Mouse (Mus musculus): Measurements from ENCODE around the gene Smyd1.

Gene Smyd1

DNA sequence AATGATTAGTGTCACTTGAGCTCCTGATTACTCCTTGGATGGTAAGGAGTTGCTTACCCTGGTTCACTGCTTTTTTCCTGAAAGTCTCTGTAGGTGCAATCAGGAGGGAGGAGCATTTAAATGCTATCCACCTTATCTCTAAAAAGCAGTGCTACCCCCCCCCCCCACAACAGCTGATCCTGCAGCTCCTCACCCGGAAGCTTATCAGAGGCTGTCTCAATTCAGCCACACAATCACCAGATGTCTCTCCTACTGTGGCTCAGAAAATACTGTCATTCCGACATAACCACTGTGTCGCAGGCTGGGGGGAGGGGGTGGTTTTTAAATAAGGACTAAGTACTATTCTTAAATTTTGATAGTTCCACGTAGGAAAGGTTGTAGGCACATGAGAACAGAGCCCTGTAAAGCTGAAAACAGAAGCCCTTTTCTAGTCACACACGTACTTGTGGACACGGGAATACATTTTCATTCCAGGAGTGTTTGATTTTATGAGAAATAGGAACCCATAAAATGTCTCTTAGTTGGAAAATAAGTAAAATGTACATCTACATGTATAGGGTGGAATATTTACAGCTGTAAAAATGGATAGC, 61.9 kb downstream of the Smyd1 start:
- CTCF ChIA-PET = no interaction called here

DNA sequence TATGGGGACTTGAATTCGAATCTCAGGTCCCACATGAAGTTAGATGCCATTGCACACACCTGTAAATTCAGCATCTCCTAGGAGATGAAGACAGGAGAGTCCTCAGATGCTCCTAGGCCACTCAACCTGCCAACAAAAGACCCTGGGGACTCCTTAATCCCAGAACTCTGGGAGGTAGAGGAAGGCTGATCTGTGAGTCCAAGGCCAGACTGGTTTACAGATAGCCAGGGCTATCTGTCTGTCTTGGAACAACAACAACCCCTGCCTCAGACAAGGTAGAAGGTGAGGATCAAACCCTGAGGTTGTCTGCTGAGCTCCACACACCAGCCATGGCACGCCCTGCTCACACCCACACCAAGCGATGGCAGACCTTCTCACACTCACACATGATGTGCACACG, 62.9 kb downstream of the Smyd1 start:
- CTCF ChIA-PET = no interaction called here

DNA sequence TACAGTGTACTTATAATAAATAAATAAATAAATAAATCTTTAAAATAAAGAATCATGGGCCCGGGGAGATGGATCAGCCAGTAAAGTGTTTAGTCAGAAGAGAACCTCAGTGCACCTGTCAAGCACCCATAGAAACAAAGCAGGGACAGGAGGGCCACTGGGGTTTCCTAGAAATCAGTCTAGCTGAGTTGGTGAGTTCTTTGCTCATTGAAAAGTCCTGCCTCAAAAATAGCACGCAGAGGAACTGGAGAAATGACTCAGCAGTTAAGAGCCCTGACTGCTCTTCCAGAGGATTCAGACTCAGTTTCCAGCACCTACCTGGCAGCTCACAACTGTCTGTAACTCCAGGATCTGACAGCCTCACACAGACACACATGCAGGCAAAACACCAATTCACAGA, 63.5 kb downstream of the Smyd1 start:
- CTCF ChIA-PET = no interaction called here

DNA sequence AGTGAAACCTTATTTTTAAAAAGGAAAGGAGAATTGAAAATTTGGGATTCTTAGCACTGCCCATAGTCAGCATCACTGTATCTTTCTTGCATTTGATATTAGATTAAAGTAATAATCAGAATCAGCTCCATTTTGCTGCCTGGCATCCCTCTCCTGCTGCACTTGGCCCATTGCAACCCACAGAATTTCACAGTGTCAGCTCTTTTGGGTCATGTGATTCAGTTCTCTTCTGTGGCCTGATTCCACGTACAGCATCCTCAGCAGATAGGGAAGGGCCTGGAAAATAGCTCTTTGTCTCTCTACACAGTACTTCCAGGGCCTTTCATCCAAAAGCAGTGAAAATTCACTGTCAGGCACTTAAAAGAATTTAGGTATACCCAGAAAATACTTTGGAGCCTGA, 64.7 kb downstream of the Smyd1 start:
- CTCF ChIA-PET = no interaction called here

DNA sequence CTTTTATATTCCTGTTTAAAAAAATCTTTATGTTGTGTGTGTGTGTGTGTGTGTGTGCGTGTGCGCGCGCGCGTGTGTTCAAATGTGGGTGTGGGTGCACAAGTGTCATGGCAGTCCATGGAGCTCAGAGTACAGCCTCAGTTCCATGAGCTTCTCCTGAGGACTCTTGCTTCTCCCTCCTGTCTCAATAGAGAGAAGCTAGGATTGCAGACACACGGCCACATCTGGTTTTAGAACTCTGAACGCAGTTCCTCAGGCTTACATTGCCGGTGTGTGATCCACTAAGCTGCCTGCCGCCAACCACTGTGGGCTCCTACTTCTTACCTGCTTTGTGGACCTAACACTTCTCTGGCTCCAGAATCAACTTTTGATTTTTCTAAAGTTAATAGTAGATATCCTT, 65.9 kb downstream of the Smyd1 start:
- CTCF ChIA-PET = interaction anchor here (0.7 kb wide), 1 partner anchor 48 kb away, joined by 9 read pairs; no protein-coding TSS in a partner anchor

DNA sequence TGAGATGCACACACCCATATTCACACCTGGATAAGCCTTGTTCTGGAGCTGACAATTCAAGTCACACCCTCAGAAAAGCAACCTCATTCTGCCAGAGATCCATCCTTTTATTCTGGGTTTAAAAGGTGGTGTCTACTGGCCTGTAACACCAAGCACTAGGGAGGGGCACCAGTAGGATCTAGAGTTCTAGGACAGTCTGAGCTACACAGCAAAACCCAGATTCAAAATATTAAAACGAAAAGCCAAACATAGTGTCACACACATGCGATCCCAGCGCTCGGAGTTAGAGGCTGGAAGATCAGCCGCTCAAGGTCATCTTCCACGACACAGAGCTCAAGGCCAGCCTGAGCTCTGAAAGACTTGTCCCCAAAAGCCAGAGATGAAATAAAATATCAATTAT, 67.6 kb downstream of the Smyd1 start:
- CTCF ChIA-PET = interaction anchor here (0.7 kb wide), 1 partner anchor 1588 kb away, joined by 6 read pairs; no protein-coding TSS in a partner anchor

DNA sequence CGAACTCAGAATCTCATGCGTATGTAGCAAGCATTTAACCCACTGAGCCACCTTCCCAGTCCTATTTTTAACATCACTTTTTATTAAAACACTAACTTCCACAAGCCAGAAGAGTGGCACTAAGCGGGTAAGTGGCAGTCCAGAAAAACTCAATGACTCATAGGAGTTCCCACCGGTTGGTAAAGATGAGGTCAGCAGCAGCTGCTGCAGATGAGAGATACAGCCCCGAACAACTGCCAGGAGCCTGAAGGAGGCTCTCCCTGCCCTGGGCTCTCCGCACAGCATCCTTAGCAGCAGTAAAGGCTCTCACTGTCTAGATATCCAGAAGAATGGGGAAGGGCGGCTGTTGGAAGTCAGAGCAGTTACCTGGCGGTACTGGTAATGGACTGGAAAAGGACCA, 71.1 kb downstream of the Smyd1 start:
- CTCF ChIA-PET = no interaction called here

DNA sequence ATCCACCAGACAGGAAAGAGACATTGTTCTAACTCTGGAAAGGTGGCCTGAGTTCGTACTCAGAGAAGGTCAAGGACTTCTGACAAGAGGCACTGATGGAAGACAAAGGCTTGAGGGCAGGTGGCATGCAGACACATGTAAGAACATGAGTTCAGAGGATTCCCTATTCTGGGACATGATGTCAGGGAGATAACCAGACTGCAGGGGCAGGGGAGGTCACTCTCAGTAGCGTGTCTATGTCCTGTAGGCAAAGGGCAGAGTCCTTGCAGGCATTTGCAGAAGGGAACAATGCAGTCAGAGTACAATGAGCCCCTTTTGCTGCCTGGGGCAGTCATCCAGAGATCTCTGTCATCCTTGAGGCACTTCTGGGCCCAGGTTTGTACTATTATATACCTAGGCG, 72.4 kb downstream of the Smyd1 start:
- CTCF ChIA-PET = no interaction called here

DNA sequence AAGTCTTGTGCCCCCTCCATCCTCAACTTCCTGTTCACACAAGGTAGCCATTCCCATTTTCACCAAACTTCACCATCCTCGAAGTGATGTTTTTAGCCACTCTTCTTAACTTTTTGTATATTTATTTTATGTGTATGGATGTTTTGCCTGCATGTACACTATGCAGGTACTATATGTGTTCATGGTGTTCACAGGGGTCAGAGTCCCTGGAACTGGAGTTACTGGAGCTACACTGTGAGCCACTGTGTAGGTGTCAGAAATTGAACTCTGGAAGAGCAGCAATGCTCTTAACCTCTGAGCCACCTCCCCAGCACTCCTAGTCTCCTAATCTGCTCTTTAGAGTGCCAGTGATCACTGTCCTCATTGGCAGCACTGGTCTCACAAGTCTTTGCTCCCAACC, 73.6 kb downstream of the Smyd1 start:
- CTCF ChIA-PET = no interaction called here

DNA sequence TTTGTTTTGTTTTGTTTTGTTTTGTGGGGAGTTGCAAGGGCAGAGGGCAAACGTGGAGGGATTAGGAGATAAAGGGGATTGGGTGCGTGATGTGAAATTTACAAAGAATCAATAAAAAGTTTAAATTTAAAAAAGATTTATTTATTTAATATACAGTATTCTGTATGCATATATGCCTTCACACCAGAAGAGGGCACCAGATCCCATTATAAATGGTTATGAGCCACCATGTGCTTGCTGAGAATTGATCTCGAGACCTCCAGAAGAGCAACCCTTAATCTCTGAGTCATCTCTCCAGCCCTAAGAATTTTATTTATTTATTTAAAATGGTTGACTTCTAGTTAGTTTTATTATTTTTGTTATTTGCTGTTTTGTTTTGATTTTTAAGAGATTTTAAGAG, 78.8 kb downstream of the Smyd1 start:
- CTCF ChIA-PET = no interaction called here

DNA sequence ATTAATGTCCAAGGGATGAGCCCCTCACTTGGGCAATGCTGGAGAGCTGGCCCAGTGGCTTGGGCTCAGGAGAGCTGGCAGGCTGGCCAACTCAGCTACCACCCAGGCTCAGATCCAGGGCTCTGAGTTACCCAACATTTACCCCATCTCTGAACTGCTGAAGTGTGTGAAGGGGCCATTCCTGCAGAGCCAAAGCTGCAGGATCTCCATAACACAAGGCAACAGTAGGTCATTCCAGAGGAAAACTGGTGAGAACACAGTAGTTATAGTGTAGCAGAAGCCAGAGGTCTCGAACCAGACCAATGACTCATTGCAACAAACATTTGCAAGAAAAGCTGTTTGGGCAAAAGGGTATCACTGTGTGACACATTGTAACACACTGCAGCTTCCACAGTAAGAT, 79.2 kb downstream of the Smyd1 start:
- CTCF ChIA-PET = no interaction called here

DNA sequence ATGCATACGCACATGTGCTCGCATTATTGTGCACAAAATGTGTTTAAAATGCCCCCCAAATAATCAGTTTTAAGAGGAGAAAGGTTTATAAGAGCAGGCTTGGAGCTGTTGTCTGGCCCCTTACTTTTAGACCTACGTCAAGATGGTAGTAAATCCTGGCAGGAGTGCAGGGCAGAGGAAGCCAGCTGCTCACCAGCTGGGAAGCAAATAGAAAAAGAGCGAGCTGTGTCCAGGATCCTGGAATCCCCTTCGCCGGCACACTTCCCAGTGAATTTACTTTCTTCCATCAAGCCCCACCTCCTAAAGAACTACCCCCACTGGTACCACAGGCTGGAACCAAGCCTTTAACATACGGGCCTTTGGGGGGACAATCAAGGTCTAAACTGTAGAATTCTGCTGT, 81.2 kb downstream of the Smyd1 start:
- CTCF ChIA-PET = no interaction called here

DNA sequence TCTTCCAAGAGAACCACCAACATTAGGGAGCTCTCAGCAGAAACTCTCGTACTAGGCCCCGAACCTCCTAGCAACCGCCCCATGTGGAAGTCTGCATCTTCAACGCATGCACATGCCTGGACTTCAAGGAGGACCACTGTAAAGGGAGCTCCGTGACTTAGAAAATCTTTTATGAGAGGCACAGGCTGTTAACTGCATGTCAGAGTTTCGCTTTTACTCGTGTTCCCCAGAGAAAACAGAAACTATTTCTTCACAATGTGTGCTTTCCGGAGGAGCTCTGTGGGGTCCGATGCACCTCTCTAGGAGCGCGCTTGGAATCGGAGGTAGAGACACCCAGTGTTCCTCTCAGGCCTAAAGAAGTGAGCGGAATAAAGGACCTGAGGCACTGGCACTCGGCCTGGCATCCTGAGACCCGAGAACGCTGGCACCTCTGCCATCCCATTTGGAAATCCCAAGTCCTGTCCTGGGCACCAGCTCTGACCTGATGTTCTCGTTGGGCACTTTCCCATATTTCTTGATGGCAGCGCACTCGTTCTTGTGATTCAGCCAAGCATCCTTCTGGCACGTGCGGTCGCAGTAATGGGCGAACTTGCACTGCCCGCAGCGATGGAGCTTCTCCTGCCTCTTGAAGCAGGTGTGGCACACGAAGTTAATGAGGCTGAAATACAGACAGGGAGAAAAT, 82.8 kb downstream of the Smyd1 start:
- CTCF ChIA-PET = no interaction called here

DNA sequence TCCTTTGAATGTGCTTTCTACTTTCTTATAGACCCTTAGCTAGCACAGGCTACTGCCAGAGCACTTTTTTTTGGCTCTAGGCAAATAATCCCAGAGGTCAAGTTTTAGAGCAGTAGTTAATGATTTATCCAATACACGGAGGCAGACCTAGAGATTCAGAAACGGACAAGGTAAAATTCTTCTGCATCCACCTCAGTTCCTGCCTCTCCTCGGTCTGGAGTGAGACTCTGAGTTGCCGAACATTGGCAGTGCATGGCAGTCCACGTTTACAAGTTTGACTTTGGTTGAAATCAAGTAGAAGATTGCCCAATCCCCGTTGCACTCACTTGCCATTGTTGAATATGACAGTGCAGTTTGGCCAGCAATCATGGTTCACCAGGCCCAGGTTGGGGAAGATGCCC, 85.0 kb downstream of the Smyd1 start:
- CTCF ChIA-PET = no interaction called here

DNA sequence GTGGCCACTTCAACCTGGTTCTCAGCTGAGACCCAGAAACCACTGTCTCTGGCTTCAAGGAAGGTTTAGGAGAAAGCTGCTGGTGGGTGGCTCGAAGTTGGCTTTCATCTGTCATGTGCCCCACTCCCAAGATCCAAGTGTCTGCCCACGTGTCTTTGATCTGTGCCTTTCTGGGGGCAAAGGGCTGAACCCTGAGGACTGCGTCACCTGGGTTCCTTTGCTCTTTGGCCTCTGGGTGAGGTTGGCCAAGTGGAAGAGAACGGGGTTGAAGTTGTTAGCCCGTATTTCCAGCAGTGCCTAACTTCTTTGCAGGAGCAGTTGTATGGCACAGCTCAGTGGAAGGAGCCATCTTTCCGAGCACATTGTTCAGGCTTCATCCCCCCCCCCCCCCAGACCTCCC, 85.5 kb downstream of the Smyd1 start:
- CTCF ChIA-PET = no interaction called here

DNA sequence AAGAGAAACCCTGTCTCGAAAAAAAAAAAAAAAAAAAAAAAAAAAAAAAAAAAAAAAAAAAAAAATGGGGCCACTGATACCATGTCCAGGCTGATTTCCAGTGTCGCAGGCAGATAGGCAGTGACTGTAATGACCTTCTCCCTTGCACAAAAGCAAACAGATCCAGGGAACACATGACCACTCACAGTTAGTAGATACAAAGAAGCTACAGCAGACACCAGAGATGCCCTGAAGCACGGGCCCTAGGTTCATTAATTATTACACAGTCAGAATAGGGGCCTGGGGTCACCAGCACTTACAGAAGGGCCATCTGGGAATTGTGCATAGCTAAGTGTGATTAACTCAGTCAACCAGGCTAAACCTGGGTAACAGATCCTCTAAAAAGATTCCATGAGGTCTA, 86.1 kb downstream of the Smyd1 start:
- CTCF ChIA-PET = no interaction called here

DNA sequence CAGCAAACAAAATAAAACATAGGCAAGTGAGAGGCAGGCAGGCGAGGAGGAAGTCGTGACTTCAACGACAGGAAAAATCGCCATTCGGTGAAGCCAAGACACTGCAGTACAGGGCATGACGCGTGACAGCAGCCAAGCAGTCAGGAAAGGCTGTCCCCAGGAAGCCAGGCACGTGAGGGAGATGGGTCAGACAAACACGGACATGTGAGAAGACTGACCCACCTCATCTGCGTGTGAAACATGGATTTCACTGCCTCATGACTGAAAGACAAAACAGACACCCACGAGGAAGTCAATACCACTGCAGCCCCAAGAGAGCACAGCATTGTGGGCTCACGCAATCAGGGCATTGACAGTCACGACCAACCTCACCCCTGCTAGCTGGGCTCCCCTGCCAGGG, 86.9 kb downstream of the Smyd1 start:
- CTCF ChIA-PET = no interaction called here

DNA sequence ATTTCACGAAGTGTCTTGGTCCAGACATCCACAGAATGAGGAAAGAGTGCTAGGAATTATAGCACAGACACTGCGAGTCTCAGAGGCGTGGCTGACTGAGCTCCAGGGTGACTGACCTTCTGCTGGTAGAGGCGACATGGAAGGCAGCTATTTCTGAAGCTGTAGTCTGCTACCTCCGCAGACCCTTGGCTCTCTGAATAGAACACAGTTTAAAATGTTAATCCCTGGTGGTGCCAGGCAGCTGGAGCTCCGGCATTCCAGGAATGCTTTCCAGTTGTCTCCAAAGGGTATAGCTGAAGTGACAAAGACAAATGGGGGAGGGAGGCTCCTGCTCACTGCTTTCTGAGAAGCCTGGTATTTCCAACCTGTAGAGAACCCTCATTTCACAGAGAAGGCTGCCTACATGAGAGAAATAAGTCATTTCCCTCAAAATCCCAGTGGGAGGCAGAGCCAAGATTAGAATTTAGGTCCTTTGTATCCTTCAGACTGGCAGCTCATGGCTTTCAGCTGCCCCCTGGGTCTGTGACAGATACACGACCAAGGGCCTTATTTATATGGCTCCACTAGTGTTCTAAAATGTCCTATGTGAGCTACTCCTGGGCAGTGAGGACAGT, 94.8 kb downstream of the Smyd1 start:
- CTCF ChIA-PET = no interaction called here

DNA sequence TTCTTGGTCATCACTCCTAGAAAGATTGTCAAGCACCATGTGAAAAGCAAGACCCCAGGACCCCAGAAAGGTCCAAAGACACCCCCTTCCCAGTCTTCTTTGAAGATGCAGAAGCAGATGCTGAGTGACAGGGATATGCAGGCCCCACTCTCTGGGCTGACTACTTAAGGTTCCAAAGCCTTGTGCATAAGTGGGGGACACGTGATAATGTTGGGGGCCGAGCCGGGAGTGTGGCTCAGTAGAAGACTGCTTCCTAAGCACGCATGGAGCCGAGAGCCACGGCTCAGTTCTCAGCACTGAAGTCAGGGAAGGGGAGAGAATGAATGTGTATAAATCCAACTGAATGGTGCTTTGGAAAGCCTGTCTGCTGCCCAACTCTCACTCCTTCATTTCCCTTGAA, 95.5 kb downstream of the Smyd1 start:
- CTCF ChIA-PET = no interaction called here

DNA sequence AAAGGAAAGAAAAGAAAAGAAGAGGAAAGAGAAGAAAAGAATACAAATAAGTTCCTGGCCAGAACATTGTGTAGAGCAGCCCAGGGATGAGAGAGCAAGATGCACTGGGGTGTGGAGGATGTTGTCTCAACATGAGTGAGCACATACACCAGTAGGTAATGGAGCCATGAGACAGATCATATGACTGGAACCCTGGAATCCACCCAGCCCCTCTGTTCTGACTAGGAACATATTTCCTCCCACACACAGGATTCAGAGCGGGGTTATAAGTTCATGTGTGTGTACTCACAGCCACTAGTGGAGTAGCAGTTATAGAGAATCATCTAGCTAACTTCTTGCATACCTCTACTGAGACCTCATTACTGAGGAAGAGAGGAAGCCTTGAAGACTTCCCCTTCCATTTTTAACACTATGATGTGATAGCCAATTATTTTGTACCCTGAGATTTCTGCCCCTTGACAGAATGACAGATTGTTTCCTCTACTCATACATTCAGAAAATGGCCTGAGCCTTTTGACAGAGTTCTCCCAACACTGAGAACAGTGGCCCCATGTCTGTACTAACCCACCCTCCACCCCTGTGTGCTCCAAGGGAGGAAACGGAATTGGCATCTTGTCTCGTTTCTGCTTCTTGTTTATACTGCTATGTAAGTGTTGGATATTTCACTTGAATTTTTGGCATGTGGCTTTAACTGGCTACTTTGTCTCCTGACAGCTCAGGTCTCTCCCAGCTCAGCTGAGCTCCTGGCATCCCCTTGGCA, 97.7 kb downstream of the Smyd1 start:
- CTCF ChIA-PET = no interaction called here

DNA sequence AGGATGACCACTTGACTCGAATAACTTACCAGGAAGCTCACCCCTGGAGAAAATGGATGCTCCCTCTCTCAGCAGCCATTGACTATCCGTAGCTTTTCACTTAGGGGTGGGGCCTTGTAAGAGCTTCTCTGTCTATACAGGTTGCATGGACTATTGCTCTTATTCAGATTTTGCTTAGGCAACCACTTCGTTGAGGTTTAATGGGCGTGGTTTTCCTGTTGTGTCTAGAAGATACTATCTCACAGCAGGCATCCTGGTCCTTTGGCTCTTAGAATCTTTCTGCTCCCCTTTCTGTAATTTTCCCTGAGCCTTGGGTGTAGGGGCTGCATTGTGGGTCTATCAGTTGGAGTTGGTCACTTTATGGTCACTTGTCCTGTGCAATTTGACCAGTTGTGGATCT, 100.5 kb downstream of the Smyd1 start:
- CTCF ChIA-PET = no interaction called here

DNA sequence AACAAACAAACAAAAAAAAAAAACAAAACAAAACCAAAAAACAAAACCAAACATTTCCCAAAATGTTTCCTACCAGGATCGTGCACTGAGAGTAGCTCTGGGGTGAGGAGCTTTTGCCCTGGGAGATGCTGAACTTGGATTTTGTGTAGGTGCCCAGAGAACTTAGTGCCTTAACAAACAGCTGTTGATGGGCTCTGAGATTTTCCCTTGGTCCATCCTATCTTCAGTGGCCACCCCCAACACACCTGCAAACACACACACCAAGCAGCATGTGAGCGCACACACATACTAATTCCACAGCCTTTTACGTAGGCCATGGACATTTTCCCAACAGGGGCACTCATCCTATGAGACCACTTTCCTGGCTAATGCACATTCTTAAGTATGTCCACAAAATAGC, 109.6 kb downstream of the Smyd1 start:
- CTCF ChIA-PET = no interaction called here

DNA sequence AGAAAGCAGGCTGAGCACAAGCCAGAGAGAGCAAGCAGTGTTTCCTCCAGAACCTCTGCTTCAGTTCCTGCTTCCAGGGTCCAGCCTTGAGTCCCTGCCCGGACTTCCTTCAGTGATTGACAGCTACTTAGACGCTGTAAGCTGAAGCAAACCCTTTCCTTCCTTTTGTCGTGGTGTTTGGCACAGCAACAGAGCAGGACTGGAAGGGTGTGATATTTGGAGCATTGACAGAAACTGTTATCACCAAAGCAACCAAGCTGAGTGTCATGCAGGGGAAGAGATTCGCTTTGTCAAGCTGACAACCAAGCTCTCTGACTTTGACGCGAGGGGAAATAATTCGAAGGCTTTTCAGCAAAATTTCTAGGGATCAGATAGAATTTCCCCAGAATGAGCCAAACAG, 110.1 kb downstream of the Smyd1 start:
- CTCF ChIA-PET = no interaction called here
